Mouse (Mus musculus): Measurements from ENCODE around the gene Zfhx3. TPM values are rescaled to one million over a fixed set of nuclear protein-coding genes. Genes with fewer than 3 reads are reported as not detected.
A peak's percentile ranks its signal among the peaks of the same experiment; 100 is the strongest.

The Zfhx3 gene
- polyA plus RNA-seq, 2 experiments = 14.4 to 26.1 TPM

DNA sequence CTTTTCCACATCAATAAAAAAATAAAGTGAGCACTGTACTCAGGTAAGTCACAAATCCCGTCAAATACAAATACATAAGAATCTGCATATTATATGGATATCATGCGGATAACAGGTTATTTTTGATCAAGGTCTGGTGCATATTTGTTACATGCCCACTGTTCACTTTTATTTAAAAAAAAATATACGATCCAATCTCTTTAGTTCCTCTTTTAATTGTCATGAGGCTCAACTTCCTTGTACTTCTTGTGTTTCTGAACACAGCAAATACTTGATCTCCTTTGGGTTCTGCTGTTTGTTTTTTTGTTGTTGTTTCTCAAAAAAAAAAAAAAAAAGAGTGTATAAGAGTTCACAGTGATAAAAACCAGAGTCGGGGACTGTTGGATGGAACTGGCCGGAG is 1052.4 kb downstream of the Zfhx3 start:
- Histone ChIP-seq H3K4me1 (ENCODE audit: control insufficient read depth, insufficient read depth, low read length) (peaks cover 3% of the 10 kb centered on the region; the same call in 1 of the 2 replicates), H3K27me3 (ENCODE audit: control insufficient read depth, insufficient read depth, low read length) (no peaks in the 10 kb centered on the region), H3K9ac (ENCODE audit: low read depth, low read length, severe bottlenecking) (no peak overlapping the region), H3K4me2 (replicated peaks; ENCODE audit: low read depth, low read length, severe bottlenecking) (no peak overlapping the region), H3K27ac (replicated peaks; ENCODE audit: low read depth, low read length) (no peak overlapping the region), H3K4me3 (replicated peaks; ENCODE audit: low read length) (no peak overlapping the region), H3K36me3 (ENCODE audit: control insufficient read depth, insufficient read depth, low read length) (no peaks in the 10 kb centered on the region), H3K9me3 (ENCODE audit: control insufficient read depth, low read length) (no peaks in the 10 kb centered on the region)
- DNase-seq (ENCODE audit: low spot score) (no peak), ATAC-seq (ENCODE audit: low FRiP score, low read depth) (no peak)
- TF ChIP-seq POLR2A (IDR thresholded peaks at IDR 0.05; ENCODE audit: borderline replicate concordance, extremely low read depth, insufficient read depth, insufficient read length) = no peak
- WGBS = 86% methylated on average over 5 of the region's 5 CpGs

DNA sequence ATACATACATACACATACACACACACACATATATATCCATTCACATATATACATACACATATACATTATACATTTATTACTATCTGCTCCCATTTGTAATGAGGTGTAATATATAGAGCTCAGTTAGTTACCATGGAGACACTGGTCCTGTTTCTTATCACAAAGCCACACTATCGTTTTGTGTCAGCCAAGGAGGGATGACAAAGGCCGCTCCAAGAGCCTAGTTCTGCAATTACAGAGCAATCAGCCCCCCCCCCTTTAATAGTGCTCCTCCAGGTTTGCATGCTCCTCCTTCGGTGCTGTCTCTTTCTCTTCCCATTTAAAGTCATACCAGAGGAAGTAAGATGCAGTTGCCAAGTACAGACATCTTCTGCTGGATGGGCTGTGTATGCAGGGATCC is 1054.9 kb downstream of the Zfhx3 start:
- 51% methylated on average over 3 of the region's 3 CpGs for WGBS

DNA sequence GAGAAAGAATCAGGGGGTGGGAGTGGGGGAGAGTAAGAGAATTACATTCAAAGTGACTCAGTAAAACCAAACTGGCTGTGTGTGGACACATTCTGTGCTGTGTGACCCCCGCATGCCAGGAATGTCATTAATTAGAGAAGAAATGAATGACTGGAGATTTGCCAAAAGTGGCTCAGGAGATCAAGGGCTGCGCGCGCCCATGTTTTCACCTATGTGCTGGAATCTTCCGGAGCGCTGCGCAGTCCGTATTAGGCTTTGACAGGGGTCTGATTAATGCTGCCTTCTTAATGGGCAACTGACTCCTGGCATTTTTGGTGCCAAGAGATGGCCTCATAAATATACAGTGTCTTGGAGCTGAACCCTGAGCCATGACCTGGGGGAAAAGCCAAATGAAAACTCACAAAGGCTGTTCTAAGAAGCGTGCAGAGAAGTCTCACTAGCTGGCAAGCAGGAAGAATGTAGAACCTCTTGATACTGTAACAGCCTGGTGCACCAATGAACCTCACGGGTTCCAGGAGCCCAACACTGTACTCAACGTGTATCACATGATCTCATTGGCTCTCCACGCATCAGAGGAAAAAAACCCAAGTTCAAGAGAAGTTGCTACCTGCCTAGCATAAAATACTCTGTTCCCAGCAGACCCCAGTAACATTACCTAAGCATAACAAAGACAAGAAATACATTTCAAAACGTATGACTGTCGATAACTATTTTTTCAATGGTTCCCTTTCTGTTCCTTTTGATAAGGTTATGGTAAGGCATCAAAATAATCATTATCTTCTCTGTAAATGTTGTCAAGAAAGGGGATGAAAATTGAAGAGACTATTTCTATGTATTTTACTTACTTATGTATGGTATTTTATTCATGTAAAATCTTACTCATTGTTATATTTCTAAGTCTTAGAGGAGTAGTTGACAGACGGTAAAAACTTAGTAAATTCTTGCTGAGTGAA is 1057.1 kb downstream of the Zfhx3 start:
- Histone ChIP-seq H3K9me3 (ENCODE audit: control insufficient read depth, low read length) (no peaks in the 10 kb centered on the region), H3K9ac (ENCODE audit: low read depth, low read length, severe bottlenecking) (no peak overlapping the region), H3K4me3 (replicated peaks; ENCODE audit: low read length) (no peak overlapping the region), H3K4me1 (ENCODE audit: control insufficient read depth, insufficient read depth, low read length) (no peaks in the 10 kb centered on the region), H3K27ac (replicated peaks; ENCODE audit: low read depth, low read length) (no peak overlapping the region), H3K27me3 (ENCODE audit: control insufficient read depth, insufficient read depth, low read length) (no peaks in the 10 kb centered on the region), H3K36me3 (ENCODE audit: control insufficient read depth, insufficient read depth, low read length) (no peaks in the 10 kb centered on the region), H3K4me2 (replicated peaks; ENCODE audit: low read depth, low read length, severe bottlenecking) (peak overlapping the region; percentile 33)
- no peak for TF ChIP-seq POLR2A (IDR thresholded peaks at IDR 0.05; ENCODE audit: borderline replicate concordance, extremely low read depth, insufficient read depth, insufficient read length)
- DNase-seq (ENCODE audit: low spot score) = peak; percentile 45
- ATAC-seq (ENCODE audit: low FRiP score, low read depth) = no peak
- 57% methylated on average over 15 of the region's 15 CpGs for WGBS

More for the DNA sequence above, 1054.9 kb downstream of the Zfhx3 start:
- Histone ChIP-seq H3K27me3 (ENCODE audit: control insufficient read depth, insufficient read depth, low read length) (no peaks in the 10 kb centered on the region), H3K4me1 (ENCODE audit: control insufficient read depth, insufficient read depth, low read length) (no peaks in the 10 kb centered on the region), H3K9ac (ENCODE audit: low read depth, low read length, severe bottlenecking) (no peak overlapping the region), H3K36me3 (ENCODE audit: control insufficient read depth, insufficient read depth, low read length) (no peaks in the 10 kb centered on the region), H3K9me3 (ENCODE audit: control insufficient read depth, low read length) (no peaks in the 10 kb centered on the region), H3K4me2 (replicated peaks; ENCODE audit: low read depth, low read length, severe bottlenecking) (no peak overlapping the region), H3K27ac (replicated peaks; ENCODE audit: low read depth, low read length) (no peak overlapping the region), H3K4me3 (replicated peaks; ENCODE audit: low read length) (no peak overlapping the region)
- ATAC-seq (ENCODE audit: low FRiP score, low read depth) (no peak), DNase-seq (ENCODE audit: low spot score) (no peak)
- no peak for TF ChIP-seq POLR2A (IDR thresholded peaks at IDR 0.05; ENCODE audit: borderline replicate concordance, extremely low read depth, insufficient read depth, insufficient read length)

- no peak overlapping the region for H3K4me3 ChIP-seq (replicated peaks; ENCODE audit: low read length)
- ATAC-seq (ENCODE audit: low FRiP score, low read depth) = no peak
- no peaks in the 10 kb centered on the region for H3K36me3 ChIP-seq (ENCODE audit: control insufficient read depth, insufficient read depth, low read length)
- WGBS = 82% methylated on average over 9 of the region's 9 CpGs
- no peak for TF ChIP-seq POLR2A (IDR thresholded peaks at IDR 0.05; ENCODE audit: borderline replicate concordance, extremely low read depth, insufficient read depth, insufficient read length)
- H3K4me1 ChIP-seq (ENCODE audit: control insufficient read depth, insufficient read depth, low read length) = no peaks in the 10 kb centered on the region
- H3K9ac ChIP-seq (ENCODE audit: low read depth, low read length, severe bottlenecking) = no peak overlapping the region
- DNase-seq (ENCODE audit: low spot score) = no peak
- H3K27ac ChIP-seq (replicated peaks; ENCODE audit: low read depth, low read length) = no peak overlapping the region
- no peak overlapping the region for H3K4me2 ChIP-seq (replicated peaks; ENCODE audit: low read depth, low read length, severe bottlenecking)
- no peaks in the 10 kb centered on the region for H3K9me3 ChIP-seq (ENCODE audit: control insufficient read depth, low read length)
- H3K27me3 ChIP-seq (ENCODE audit: control insufficient read depth, insufficient read depth, low read length) = no peaks in the 10 kb centered on the region
These were observed 1058.6 kb downstream of the Zfhx3 start for GRCm38 (mm10) chr8:109001031-109001430.

- Histone ChIP-seq H3K4me2 (replicated peaks; ENCODE audit: low read depth, low read length, severe bottlenecking) (no peak overlapping the region), H3K4me3 (replicated peaks; ENCODE audit: low read length) (no peak overlapping the region), H3K27me3 (ENCODE audit: control insufficient read depth, insufficient read depth, low read length) (no peaks in the 10 kb centered on the region), H3K36me3 (ENCODE audit: control insufficient read depth, insufficient read depth, low read length) (no peaks in the 10 kb centered on the region), H3K27ac (replicated peaks; ENCODE audit: low read depth, low read length) (no peak overlapping the region), H3K9ac (ENCODE audit: low read depth, low read length, severe bottlenecking) (no peak overlapping the region), H3K4me1 (ENCODE audit: control insufficient read depth, insufficient read depth, low read length) (no peaks in the 10 kb centered on the region), H3K9me3 (ENCODE audit: control insufficient read depth, low read length) (no peaks in the 10 kb centered on the region)
- WGBS = 78% methylated on average over 5 of the region's 5 CpGs
- no peak for ATAC-seq (ENCODE audit: low FRiP score, low read depth)
- DNase-seq (ENCODE audit: low spot score) = no peak
- TF ChIP-seq POLR2A (IDR thresholded peaks at IDR 0.05; ENCODE audit: borderline replicate concordance, extremely low read depth, insufficient read depth, insufficient read length) = no peak
These were observed 1059.5 kb downstream of the Zfhx3 start for GRCm38 (mm10) chr8:109001923-109002322.
